Mouse (Mus musculus): ENCODE measurements at regions not wholly inside any gene's neighbourhood (a gene's known extent, or its start where the extent isn't known, plus 50 kb on each side); places are given as distances from the start of the nearest gene placed in this dataset.

- Histone ChIP-seq H3K9ac (no peak overlapping the region), H3K4me1 (no peaks in the 10 kb centered on the region)
- WGBS (ENCODE audit: insufficient replicate concordance): 74% methylated on average over 1 of the region's 1 CpGs
These were observed 480.9 kb upstream of the Mctp2 start for GRCm38 (mm10) chr7:72787306-72787705.

GRCm38 (mm10) chr7:72788261-72788660 lies 481.9 kb upstream of the Mctp2 start:
- no peaks in the 10 kb centered on the region for H3K9me3 ChIP-seq (replicated peaks)
- H3K27me3 ChIP-seq (replicated peaks): no peaks in the 10 kb centered on the region
- no peak for ATAC-seq
- H3K4me1 ChIP-seq: no peaks in the 10 kb centered on the region
- no peak overlapping the region for H3K4me2 ChIP-seq
- H3K4me3 ChIP-seq: no peak overlapping the region
- WGBS (ENCODE audit: insufficient replicate concordance): 38% methylated on average over 2 of the region's 2 CpGs
- no peak overlapping the region for H3K27ac ChIP-seq
- H3K36me3 ChIP-seq: no peaks in the 10 kb centered on the region
- H3K9ac ChIP-seq: no peak overlapping the region

More at GRCm38 (mm10) chr7:72787306-72787705, 480.9 kb upstream of the Mctp2 start:
- no peak for ATAC-seq
- Histone ChIP-seq H3K4me3 (no peak overlapping the region), H3K9me3 (replicated peaks) (no peaks in the 10 kb centered on the region), H3K4me2 (no peak overlapping the region), H3K36me3 (no peaks in the 10 kb centered on the region), H3K27ac (no peak overlapping the region), H3K27me3 (replicated peaks) (no peaks in the 10 kb centered on the region)

- Histone ChIP-seq H3K4me3 (no peak overlapping the region), H3K27me3 (replicated peaks) (no peaks in the 10 kb centered on the region), H3K4me2 (no peak overlapping the region), H3K4me1 (no peaks in the 10 kb centered on the region), H3K9ac (no peak overlapping the region), H3K9me3 (replicated peaks) (no peaks in the 10 kb centered on the region), H3K36me3 (no peaks in the 10 kb centered on the region), H3K27ac (no peak overlapping the region)
- 66% methylated on average over 3 of the region's 3 CpGs for WGBS (ENCODE audit: insufficient replicate concordance)
- no peak for ATAC-seq
These were observed 515.7 kb upstream of the Mctp2 start for GRCm38 (mm10) chr7:72822142-72822541.

- Histone ChIP-seq H3K27ac (no peak overlapping the region), H3K36me3 (no peaks in the 10 kb centered on the region)
- WGBS (ENCODE audit: insufficient replicate concordance): 55% methylated on average over 3 of the region's 3 CpGs
These were observed 520.2 kb upstream of the Mctp2 start for GRCm38 (mm10) chr7:72826597-72826996.

GRCm38 (mm10) chr7:72835423-72835822 lies 529.0 kb upstream of the Mctp2 start:
- Histone ChIP-seq H3K4me1 (no peaks in the 10 kb centered on the region), H3K27ac (no peak overlapping the region), H3K36me3 (no peaks in the 10 kb centered on the region), H3K4me2 (no peak overlapping the region), H3K27me3 (replicated peaks) (no peaks in the 10 kb centered on the region), H3K9ac (no peak overlapping the region), H3K9me3 (replicated peaks) (peaks cover 3% of the 10 kb centered on the region; the same call in 1 of the 2 replicates), H3K4me3 (no peak overlapping the region)
- WGBS (ENCODE audit: insufficient replicate concordance): 61% methylated on average over 1 of the region's 1 CpGs
- ATAC-seq: no peak

More at GRCm38 (mm10) chr7:72826597-72826996, 520.2 kb upstream of the Mctp2 start:
- Histone ChIP-seq H3K4me1 (no peaks in the 10 kb centered on the region), H3K9me3 (replicated peaks) (no peaks in the 10 kb centered on the region; the same call in 1 of the 2 replicates), H3K9ac (no peak overlapping the region), H3K27me3 (replicated peaks) (no peaks in the 10 kb centered on the region), H3K4me2 (no peak overlapping the region), H3K4me3 (no peak overlapping the region)
- ATAC-seq: no peak

- ATAC-seq: no peak
- Histone ChIP-seq H3K4me3 (no peak overlapping the region), H3K36me3 (no peaks in the 10 kb centered on the region), H3K9me3 (replicated peaks) (peaks cover 3% of the 10 kb centered on the region; the same call in 1 of the 2 replicates), H3K27me3 (replicated peaks) (no peaks in the 10 kb centered on the region), H3K4me2 (no peak overlapping the region), H3K9ac (no peak overlapping the region), H3K4me1 (no peaks in the 10 kb centered on the region), H3K27ac (no peak overlapping the region)
- WGBS (ENCODE audit: insufficient replicate concordance): 60% methylated on average over 4 of the region's 4 CpGs
These were observed 529.6 kb upstream of the Mctp2 start for GRCm38 (mm10) chr7:72836026-72836425.

- Histone ChIP-seq H3K4me1 (no peaks in the 10 kb centered on the region), H3K9me3 (replicated peaks) (peaks cover 3% of the 10 kb centered on the region; the same call in 1 of the 2 replicates), H3K27me3 (replicated peaks) (no peaks in the 10 kb centered on the region), H3K4me3 (no peak overlapping the region), H3K4me2 (no peak overlapping the region), H3K36me3 (no peaks in the 10 kb centered on the region), H3K9ac (no peak overlapping the region), H3K27ac (no peak overlapping the region)
- WGBS (ENCODE audit: insufficient replicate concordance): 74% methylated on average over 6 of the region's 6 CpGs
- no peak for ATAC-seq
These were observed 530.1 kb upstream of the Mctp2 start for GRCm38 (mm10) chr7:72836457-72836985.

GRCm38 (mm10) chr7:72837992-72838655 lies 531.7 kb upstream of the Mctp2 start:
- Histone ChIP-seq H3K4me1 (no peaks in the 10 kb centered on the region), H3K4me2 (no peak overlapping the region), H3K9ac (no peak overlapping the region), H3K27ac (no peak overlapping the region), H3K27me3 (replicated peaks) (no peaks in the 10 kb centered on the region), H3K4me3 (no peak overlapping the region), H3K9me3 (replicated peaks) (peaks cover 3% of the 10 kb centered on the region; the same call in 1 of the 2 replicates), H3K36me3 (no peaks in the 10 kb centered on the region)
- ATAC-seq: no peak
- WGBS (ENCODE audit: insufficient replicate concordance): 71% methylated on average over 6 of the region's 6 CpGs

GRCm38 (mm10) chr7:72851346-72851745 lies 524.0 kb upstream of the Rgma start:
- 0 out of 2 replicates have a peak, but pooled peaks cover 3% of the 10 kb centered on the region for H3K9me3 ChIP-seq (replicated peaks)
- H3K4me2 ChIP-seq: no peak overlapping the region
- no peaks in the 10 kb centered on the region for H3K4me1 ChIP-seq
- ATAC-seq: no peak
- no peak overlapping the region for H3K27ac ChIP-seq
- no peak overlapping the region for H3K4me3 ChIP-seq
- no peak overlapping the region for H3K9ac ChIP-seq
- no peaks in the 10 kb centered on the region for H3K27me3 ChIP-seq (replicated peaks)
- H3K36me3 ChIP-seq: no peaks in the 10 kb centered on the region
- 57% methylated on average over 1 of the region's 1 CpGs for WGBS (ENCODE audit: insufficient replicate concordance)

GRCm38 (mm10) chr7:72854501-72855002 lies 520.8 kb upstream of the Rgma start:
- Histone ChIP-seq H3K4me3 (no peak overlapping the region), H3K27ac (no peak overlapping the region), H3K27me3 (replicated peaks) (no peaks in the 10 kb centered on the region), H3K4me2 (no peak overlapping the region), H3K4me1 (no peaks in the 10 kb centered on the region), H3K9ac (no peak overlapping the region), H3K9me3 (replicated peaks) (0 out of 2 replicates have a peak, but pooled peaks cover 3% of the 10 kb centered on the region), H3K36me3 (no peaks in the 10 kb centered on the region)
- ATAC-seq: no peak
- WGBS (ENCODE audit: insufficient replicate concordance): 45% methylated on average over 2 of the region's 2 CpGs

GRCm38 (mm10) chr7:72866966-72867754 lies 508.1 kb upstream of the Rgma start:
- 61% methylated on average over 6 of the region's 6 CpGs for WGBS (ENCODE audit: insufficient replicate concordance)
- H3K4me2 ChIP-seq: no peak overlapping the region

GRCm38 (mm10) chr7:72869068-72869467 lies 506.2 kb upstream of the Rgma start:
- no peak overlapping the region for H3K9ac ChIP-seq
- H3K36me3 ChIP-seq: no peaks in the 10 kb centered on the region
- ATAC-seq: no peak
- H3K4me1 ChIP-seq: no peaks in the 10 kb centered on the region
- no peak overlapping the region for H3K4me3 ChIP-seq
- H3K4me2 ChIP-seq: no peak overlapping the region
- WGBS (ENCODE audit: insufficient replicate concordance): 71% methylated on average over 4 of the region's 4 CpGs
- no peaks in the 10 kb centered on the region for H3K9me3 ChIP-seq (replicated peaks)
- H3K27me3 ChIP-seq (replicated peaks): no peaks in the 10 kb centered on the region
- no peak overlapping the region for H3K27ac ChIP-seq

More at GRCm38 (mm10) chr7:72866966-72867754, 508.1 kb upstream of the Rgma start:
- H3K4me1 ChIP-seq: no peaks in the 10 kb centered on the region
- no peak overlapping the region for H3K9ac ChIP-seq
- no peaks in the 10 kb centered on the region for H3K9me3 ChIP-seq (replicated peaks)
- no peak overlapping the region for H3K27ac ChIP-seq
- ATAC-seq: no peak
- H3K27me3 ChIP-seq (replicated peaks): no peaks in the 10 kb centered on the region
- H3K4me3 ChIP-seq: no peak overlapping the region
- no peaks in the 10 kb centered on the region for H3K36me3 ChIP-seq
